Mouse (Mus musculus): ENCODE results near the gene Tnfrsf1a.

Tnfrsf1a gene

GRCm38 (mm10) chr6:125385066-125385974 is 36.2 kb downstream of the Tnfrsf1a start:
- DNase-seq (ENCODE audit: low spot score in 2 of 2), result no peak

DNA sequence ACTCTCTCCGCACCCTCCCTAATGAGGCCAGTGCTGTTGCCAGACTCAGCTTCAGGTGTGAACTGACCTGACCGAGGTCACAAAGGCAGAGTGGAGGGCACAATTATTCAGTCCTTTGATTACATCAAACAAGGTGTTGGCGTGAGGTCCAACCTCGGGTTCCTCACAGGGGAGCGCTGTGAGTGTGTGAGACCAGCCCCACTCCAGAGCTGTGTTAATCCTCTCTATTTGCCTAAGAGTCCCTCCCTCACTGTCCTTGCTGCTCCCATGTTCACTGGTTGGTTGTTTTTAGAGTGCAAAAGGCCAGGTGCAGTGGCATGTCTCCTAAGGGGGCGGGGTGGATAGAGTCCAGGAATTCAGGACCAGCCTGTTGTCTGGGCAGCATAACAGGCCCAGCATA is 36.9 kb downstream of the Tnfrsf1a start:
- DNase-seq (ENCODE audit: low spot score in 2 of 2), result no peak

- no peak for DNase-seq (ENCODE audit: low spot score in 2 of 2)
Observed at GRCm38 (mm10) chr6:125389853-125390252, 40.7 kb downstream of the Tnfrsf1a start.

DNA sequence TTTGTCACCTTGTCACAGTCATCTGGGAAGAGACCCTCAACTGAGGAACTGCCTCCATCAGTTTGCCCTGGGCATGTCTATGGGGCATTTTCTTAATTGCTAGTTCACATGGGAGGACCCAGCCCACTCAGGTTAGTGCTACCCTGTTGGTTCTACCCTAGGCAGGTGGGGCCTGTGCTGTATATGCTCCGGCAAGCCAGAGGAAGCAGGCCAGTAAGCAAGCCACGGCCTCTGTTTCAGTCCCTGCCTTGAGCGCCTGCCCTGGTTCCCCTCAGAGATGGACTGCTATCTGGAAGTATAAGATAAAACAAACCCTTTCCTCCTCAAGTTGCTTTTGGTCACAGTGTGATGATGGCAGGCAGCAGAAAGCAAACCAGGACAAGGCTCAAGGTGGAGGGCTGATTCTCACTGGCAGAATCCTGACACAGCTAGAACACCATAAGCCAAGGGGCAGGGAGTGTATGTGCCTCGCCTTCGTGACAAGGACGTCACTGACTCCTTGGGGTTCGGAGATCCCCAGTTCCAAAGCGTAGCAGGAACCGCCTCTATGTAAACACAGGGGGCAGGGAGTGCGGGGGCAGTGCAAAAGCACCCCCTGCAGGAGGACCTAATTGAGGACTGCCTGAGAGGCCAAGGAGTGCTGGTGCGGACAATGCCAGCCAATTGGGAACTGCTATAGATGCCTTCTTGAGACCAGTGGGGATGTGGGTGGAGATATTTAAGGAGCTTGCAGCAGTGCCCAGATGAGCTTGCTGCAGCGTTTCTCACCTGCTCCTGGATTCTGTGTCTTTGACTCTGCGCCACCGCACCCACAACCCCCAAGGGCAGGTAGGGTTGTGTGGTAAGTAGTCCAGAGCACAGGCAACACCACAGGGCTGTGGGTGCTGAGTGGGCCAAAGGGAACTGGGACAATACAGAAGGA is 56.6 kb downstream of the Tnfrsf1a start:
- DNase-seq (ENCODE audit: low spot score in 2 of 2), result no peak

- DNase-seq (ENCODE audit: low spot score in 2 of 2), result no peak
Observed at GRCm38 (mm10) chr6:125407224-125407623, 58.1 kb downstream of the Tnfrsf1a start.

GRCm38 (mm10) chr6:125407657-125408056 is 58.5 kb downstream of the Tnfrsf1a start:
- DNase-seq (ENCODE audit: low spot score in 2 of 2), result no peak

DNA sequence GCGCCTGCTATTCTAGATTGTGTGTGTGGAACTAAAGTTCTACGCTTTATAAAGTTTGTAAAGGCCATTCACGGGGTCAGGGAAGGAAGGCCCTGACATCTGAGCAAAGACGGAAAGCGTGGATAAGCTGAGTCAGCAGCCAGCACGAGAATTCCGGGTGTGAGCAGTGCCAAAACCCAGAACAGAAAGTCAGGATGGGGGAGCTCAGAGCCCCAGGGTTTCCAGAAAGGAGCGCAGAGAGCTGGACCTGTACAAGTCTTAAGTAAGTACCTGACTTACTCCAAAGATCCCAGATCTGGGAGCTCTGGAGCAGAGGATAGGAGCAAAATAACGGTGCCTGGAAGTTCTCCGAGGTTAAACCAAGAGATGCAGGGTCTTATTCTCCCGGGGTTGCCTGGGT is 61.4 kb downstream of the Tnfrsf1a start:
- no peak for DNase-seq (ENCODE audit: low spot score in 2 of 2)

DNA sequence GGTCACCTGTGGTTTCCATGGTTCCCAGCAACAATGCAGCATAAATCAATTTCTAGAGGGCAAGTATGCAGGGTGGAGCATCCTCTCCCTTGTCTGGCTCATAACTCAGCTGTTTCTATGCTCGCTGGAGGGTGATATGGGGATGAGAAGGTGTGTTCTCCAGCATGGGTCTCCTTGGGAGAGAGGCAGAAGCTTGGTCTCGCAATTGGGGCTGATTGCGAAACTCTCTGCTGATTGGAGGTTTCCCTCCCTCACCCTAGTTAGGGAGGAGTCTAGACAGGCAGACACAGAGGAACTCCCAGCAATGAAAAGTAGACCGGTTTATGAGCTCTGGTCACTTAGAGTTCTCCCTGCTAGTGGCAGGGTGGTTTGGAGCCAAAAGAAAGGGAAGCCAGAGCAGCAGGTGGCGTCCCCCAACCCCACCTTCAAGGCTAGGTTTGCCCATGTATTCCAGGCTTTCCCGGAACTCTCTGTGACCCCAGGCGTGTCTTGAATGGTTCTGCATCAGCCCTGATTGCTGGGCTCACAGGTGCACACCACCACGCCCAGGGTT is 61.9 kb downstream of the Tnfrsf1a start:
- DNase-seq (ENCODE audit: low spot score in 2 of 2), result no peak

- DNase-seq (ENCODE audit: low spot score in 2 of 2), result no peak
Observed at GRCm38 (mm10) chr6:125411661-125412060, 62.5 kb downstream of the Tnfrsf1a start.

Measured in spleen, postnatal 4 days (tissue).